11 mouse cellular contexts compared by ENCODE assay signal in genomic region chr5:134804291-134805049, GRCm38 (mm10). TPM values are rescaled to one million over a fixed set of nuclear protein-coding genes. Genes with fewer than 3 reads are reported as not detected.
A peak's percentile ranks its signal among the peaks of the same experiment; 100 is the strongest.
DNase-seq lines count a peak whose midpoint lies in the region; ATAC-seq and TF ChIP-seq lines count a peak whose summit lies in the region.
"Had no signal": no experiment of that assay in that cellular context is flagged by ENCODE, and none has a peak within 500 bp of the region (broad histone marks: within the 10 kb centered on the region; RNA-seq: fewer than 3 reads in every experiment).

No protein-coding gene starts in this region.

- TF ChIP-seq POLR2A in lung, adult 2 months (IDR thresholded peaks at IDR 0.05; ENCODE audit: borderline replicate concordance, extremely low read depth, low read depth, low read length): no peak
- TF ChIP-seq POLR2A in bone marrow, adult 2 months (IDR thresholded peaks at IDR 0.05; ENCODE audit: borderline replicate concordance, control insufficient read depth, low read depth, low read length): no peak

- DNase-seq in heart, postnatal 0 days (ENCODE audit: low spot score): no peak
- no peak for DNase-seq in heart, adult 9 months (ENCODE audit: low spot score in 2 of 2)
- no peak for DNase-seq in lung, adult 2 months
- DNase-seq in lung, postnatal 10 days: no peak
- peak; percentile 8 for DNase-seq in induced T-regulatory cell, adult 2 months (ENCODE audit: low read depth)
- no peak for DNase-seq in urinary bladder, adult 2 months (ENCODE audit: low spot score)
- DNase-seq in kidney, adult 9 months: no peak
- DNase-seq: heart, postnatal 4 days; lung, postnatal 36 days had no signal

- H3K27me3 ChIP-seq in heart, postnatal 0 days (ENCODE audit: control insufficient read depth, insufficient read depth, low read length): no peaks in the 10 kb centered on the region

- WGBS in heart, postnatal 0 days: 90% methylated on average over 20 of the region's 20 CpGs
- WGBS in lung, adult 2 months: 92% methylated on average over 20 of the region's 20 CpGs
- WGBS in bone marrow, adult 2 months: 89% methylated on average over 20 of the region's 20 CpGs

- 0 out of 2 replicates have a peak, but pooled peaks have one; percentile 5 for TF ChIP-seq CTCF in heart, postnatal 0 days (IDR thresholded peaks at IDR 0.05; ENCODE audit: low read depth)
- TF ChIP-seq CTCF in lung, adult 2 months (IDR thresholded peaks at IDR 0.05; ENCODE audit: insufficient read depth, low read length): 0 out of 2 replicates have a peak, but pooled peaks have one; percentile 25
- peak; percentile 22; the same call in 1 of the 2 replicates for TF ChIP-seq CTCF in bone marrow, adult 2 months (IDR thresholded peaks at IDR 0.05; ENCODE audit: control insufficient read depth, insufficient read depth, low read length)

- no peak for TF ChIP-seq EP300 in heart, postnatal 0 days (IDR thresholded peaks at IDR 0.05; ENCODE audit: low read depth)

- no peak overlapping the region for H3K4me3 ChIP-seq in heart, postnatal 0 days (ENCODE audit: low read depth, low read length)
- no peak overlapping the region for H3K4me3 ChIP-seq in lung, adult 2 months (replicated peaks; ENCODE audit: extremely low read depth, low read depth, low read length)
- no peak overlapping the region for H3K4me3 ChIP-seq in bone marrow, adult 2 months (replicated peaks; ENCODE audit: control insufficient read depth, low read depth, low read length)

- H3K4me2 ChIP-seq in heart, postnatal 0 days (ENCODE audit: low read depth, low read length): no peak overlapping the region

- H3K9ac ChIP-seq in heart, postnatal 0 days (replicated peaks; ENCODE audit: low read depth, low read length): no peak overlapping the region

- H3K4me1 ChIP-seq in heart, postnatal 0 days (ENCODE audit: control insufficient read depth, insufficient read depth): no peaks in the 10 kb centered on the region
- H3K4me1 ChIP-seq in lung, adult 2 months (ENCODE audit: control insufficient read depth, insufficient read depth, low read length): no peaks in the 10 kb centered on the region
- no peaks in the 10 kb centered on the region; the same call in 1 of the 2 replicates for H3K4me1 ChIP-seq in bone marrow, adult 2 months (ENCODE audit: control insufficient read depth, insufficient read depth, low read length)

- H3K9me3 ChIP-seq in heart, postnatal 0 days (replicated peaks; ENCODE audit: control insufficient read depth, low read length): no peaks in the 10 kb centered on the region

- H3K36me3 ChIP-seq in heart, postnatal 0 days (replicated peaks; ENCODE audit: control insufficient read depth, insufficient read depth, low read length): no peaks in the 10 kb centered on the region

- H3K27ac ChIP-seq in heart, postnatal 0 days (ENCODE audit: low read depth): no peak overlapping the region
- H3K27ac ChIP-seq in bone marrow, adult 2 months (ENCODE audit: control insufficient read depth, insufficient read depth, low read depth, low read length, poor library complexity): no peak overlapping the region

- ATAC-seq in heart, postnatal 0 days (ENCODE audit: insufficient read depth, low read depth): no peak

RNA-seq across cellular contexts. Expression of gene Eln, which starts 57.3 kb away (rescaled TPM):
- total RNA-seq in heart, postnatal 0 days (2014; rRNA removed; ENCODE audit: low replicate concordance): 313 and 411 TPM in 2 replicates
- polyA plus RNA-seq in heart, postnatal 0 days (2015; fragmentation: Nextera tagmentation; extraction: Ambion mirVana): 362 and 388 TPM in 2 replicates
- 311 and 510 TPM in 2 replicates for polyA plus RNA-seq in lung, adult 2 months (2012; rRNA removed)
- 4.6 and 6.2 TPM in 2 replicates for polyA plus RNA-seq in bone marrow, adult 2 months (2011; ENCODE audit: insufficient read depth, insufficient read length, low replicate concordance, missing spikeins)
- polyA plus RNA-seq in urinary bladder, adult 2 months (2012; rRNA removed): 75.6 and 76.3 TPM in 2 replicates
- total RNA-seq: monocyte, adult 5-6 weeks had no signal

Comparison
In these comparisons a context has a peak if more than half of its experiments do, and no peak if none do; other contexts are left out.
1. RNA of gene Eln, which starts 57.3 kb away (polyA plus RNA-seq): 311 to 510 TPM in lung, adult 2 months, 362 to 388 TPM in heart, postnatal 0 days and 75.6 to 76.3 TPM in urinary bladder, adult 2 months; 4.6 to 6.2 TPM in bone marrow, adult 2 months; every median in the first group is over 10 times any median in the second.
2. Peak in every context shown above with its lines, with median percentiles within 50 percentile points of each other: CTCF ChIP-seq.